Mouse (Mus musculus): ENCODE measurements around the gene Wdr72.

DNA sequence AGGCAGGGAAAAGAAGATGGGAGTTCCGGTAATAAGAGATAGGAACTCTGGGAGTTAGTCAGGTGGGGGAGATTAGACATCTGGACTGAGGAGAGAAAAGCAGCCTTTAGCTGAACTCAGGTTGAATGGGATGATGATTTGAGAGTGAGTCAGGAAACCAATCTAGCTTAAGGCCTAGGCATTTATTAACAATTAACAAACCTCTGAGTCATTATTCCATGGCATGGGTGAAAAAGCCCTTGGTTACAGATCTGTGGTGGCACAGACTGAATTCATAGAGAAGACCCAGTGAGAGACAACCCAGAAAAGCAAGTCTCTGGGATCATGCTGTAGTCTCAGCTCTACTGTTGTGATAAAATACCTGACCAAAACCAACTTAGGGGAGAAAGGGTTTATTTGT is 7.5 kb upstream of the Wdr72 start:
- no peak for TF ChIP-seq CTCF (IDR thresholded peaks at IDR 0.05; ENCODE audit: borderline replicate concordance, control insufficient read depth, extremely low read depth, insufficient read depth, low read length, poor library complexity)
- no peak for TF ChIP-seq POLR2A (IDR thresholded peaks at IDR 0.05; ENCODE audit: control insufficient read depth, extremely low read depth, insufficient read depth, low read length, poor library complexity)
